Mouse (Mus musculus): ENCODE measurements around the gene Acad11.

GRCm38 (mm10) chr9:104064571-104064970, 1.4 kb downstream of the Acad11 start:
- no peak for TF ChIP-seq POLR2A (IDR thresholded peaks at IDR 0.05; ENCODE audit: insufficient read length, low read depth)
- no peak for TF ChIP-seq USF1 (IDR thresholded peaks at IDR 0.05; ENCODE audit: low read depth)
- no peak for TF ChIP-seq MYOD1 (IDR thresholded peaks at IDR 0.05; ENCODE audit: control insufficient read depth in 1 of 3, insufficient read length in 2 of 3, low read depth in 2 of 3)
- TF ChIP-seq REST (IDR thresholded peaks at IDR 0.05; ENCODE audit: insufficient read depth, insufficient read length), result no peak
- no peak for TF ChIP-seq MYOG (IDR thresholded peaks at IDR 0.05; ENCODE audit: control insufficient read depth in 1 of 3, insufficient read depth in 1 of 3, insufficient read length in 2 of 3, low read depth in 2 of 3)
- TF ChIP-seq MAX (IDR thresholded peaks at IDR 0.05; ENCODE audit: low read depth), result no peak
